8 mouse cellular contexts compared by ENCODE assay signal in the genomic region with DNA sequence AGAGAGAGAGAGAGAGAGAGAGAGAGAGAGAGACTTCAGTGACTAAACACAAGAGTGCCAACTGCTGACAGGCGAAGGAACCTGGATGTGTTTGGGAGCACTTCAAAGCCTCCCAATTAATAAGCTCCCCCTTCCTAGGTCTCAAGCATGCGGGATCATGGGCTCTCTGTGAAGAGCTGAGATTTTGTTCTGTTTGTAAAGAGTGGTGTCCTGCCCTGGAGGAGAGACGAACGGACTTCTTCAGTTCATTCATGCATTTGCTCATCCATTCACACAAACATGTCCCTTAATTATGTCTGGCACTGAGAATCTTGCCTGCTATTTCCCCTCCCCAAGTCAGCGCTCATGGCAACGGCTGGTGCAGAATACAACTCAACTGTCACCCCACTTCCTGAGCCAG. TPM values are rescaled to one million over a fixed set of nuclear protein-coding genes. Genes with fewer than 3 reads are reported as not detected.
DNase-seq lines count a peak whose midpoint lies in the region; ATAC-seq lines count a peak whose summit lies in the region.

No protein-coding gene starts in this region.

- H3K27ac ChIP-seq in kidney, embryonic 15.5 days: no peak overlapping the region
- no peak overlapping the region for H3K27ac ChIP-seq in embryonic facial prominence, embryonic 14.5 days (replicated peaks; ENCODE audit: low read depth, low read length)
- H3K27ac ChIP-seq in neural tube, embryonic 15.5 days (replicated peaks): peak overlapping the region; percentile 97

- peak overlapping the region; percentile 56 for H3K4me3 ChIP-seq in kidney, embryonic 15.5 days (replicated peaks)
- H3K4me3 ChIP-seq in embryonic facial prominence, embryonic 14.5 days (ENCODE audit: low read depth, low read length): peak overlapping the region; percentile 67
- H3K4me3 ChIP-seq in neural tube, embryonic 15.5 days (replicated peaks): peak overlapping the region; percentile 87

- H3K4me2 ChIP-seq in kidney, embryonic 15.5 days: peak overlapping the region; percentile 96
- peak overlapping the region; percentile 98 for H3K4me2 ChIP-seq in embryonic facial prominence, embryonic 14.5 days (ENCODE audit: low read depth, low read length)
- H3K4me2 ChIP-seq in neural tube, embryonic 15.5 days: peak overlapping the region; percentile 79

- H3K9me3 ChIP-seq in kidney, embryonic 15.5 days (replicated peaks): no peaks in the 10 kb centered on the region
- H3K9me3 ChIP-seq in embryonic facial prominence, embryonic 14.5 days (ENCODE audit: control insufficient read depth, low read length): no peaks in the 10 kb centered on the region
- H3K9me3 ChIP-seq in neural tube, embryonic 15.5 days (replicated peaks): no peaks in the 10 kb centered on the region

- no peak for ATAC-seq in kidney, embryonic 15.5 days (replicated peaks; ENCODE audit: low FRiP score)
- no peak for ATAC-seq in embryonic facial prominence, embryonic 14.5 days (ENCODE audit: low read depth)
- ATAC-seq in neural tube, embryonic 15.5 days (ENCODE audit: low FRiP score): no peak
- ATAC-seq in megakaryocyte progenitor cell, adult 5-6 weeks (replicated peaks; ENCODE audit: poor library complexity): no peak
- ATAC-seq in granulocyte monocyte progenitor cell, adult 5-6 weeks (replicated peaks; ENCODE audit: poor library complexity, severe bottlenecking): no peak

- no peak for DNase-seq in kidney, adult 18-20 months
- DNase-seq in embryonic facial prominence, embryonic 14.5 days (ENCODE audit: low spot score): no peak
- DNase-seq in layer of hippocampus, postnatal 10 days (ENCODE audit: low spot score in 2 of 2): peak; percentile 19 to 24
- DNase-seq in liver: no peak

- 3% methylated on average over 6 of the region's 6 CpGs for WGBS in kidney, embryonic 15.5 days
- 3% methylated on average over 6 of the region's 6 CpGs for WGBS in embryonic facial prominence, embryonic 14.5 days
- 0% methylated on average over 6 of the region's 6 CpGs for WGBS in neural tube, embryonic 15.5 days

- no peaks in the 10 kb centered on the region for H3K36me3 ChIP-seq in kidney, embryonic 15.5 days
- H3K36me3 ChIP-seq in embryonic facial prominence, embryonic 14.5 days (ENCODE audit: control insufficient read depth, insufficient read depth, low read length): no peaks in the 10 kb centered on the region
- H3K36me3 ChIP-seq in neural tube, embryonic 15.5 days: no peaks in the 10 kb centered on the region

- H3K4me1 ChIP-seq in kidney, embryonic 15.5 days: peaks cover 33% of the 10 kb centered on the region
- H3K4me1 ChIP-seq in embryonic facial prominence, embryonic 14.5 days (ENCODE audit: control insufficient read depth, insufficient read depth, low read length): 0 out of 2 replicates have a peak, but pooled peaks cover 4% of the 10 kb centered on the region
- H3K4me1 ChIP-seq in neural tube, embryonic 15.5 days: peaks cover 17% of the 10 kb centered on the region

- H3K9ac ChIP-seq in kidney, embryonic 15.5 days: no peak overlapping the region
- no peak overlapping the region for H3K9ac ChIP-seq in embryonic facial prominence, embryonic 14.5 days (ENCODE audit: low read depth, low read length)
- peak overlapping the region; percentile 93 for H3K9ac ChIP-seq in neural tube, embryonic 15.5 days (replicated peaks)

- H3K27me3 ChIP-seq in kidney, embryonic 15.5 days: peaks cover 43% of the 10 kb centered on the region
- peaks cover 31% of the 10 kb centered on the region for H3K27me3 ChIP-seq in embryonic facial prominence, embryonic 14.5 days (replicated peaks; ENCODE audit: control insufficient read depth, insufficient read depth, low read length)
- H3K27me3 ChIP-seq in neural tube, embryonic 15.5 days (replicated peaks): no peaks in the 10 kb centered on the region

RNA-seq across cellular contexts. Expression of a gene that starts 2.3 kb away (rescaled TPM):
- 2.0 and 2.8 TPM in 2 replicates for polyA plus RNA-seq in kidney, embryonic 15.5 days (2015; fragmentation: Nextera tagmentation; extraction: Ambion mirVana)
- 3.0 and 3.6 TPM in 2 replicates for polyA plus RNA-seq in embryonic facial prominence, embryonic 14.5 days (2014; fragmentation: Nextera tagmentation; extraction: Ambion mirVana)
- total RNA-seq in layer of hippocampus, postnatal 10 days (2021): 10 to 100 TPM; 61.0 to 71.6 TPM
- 32.9 and 36.2 TPM in 2 replicates for polyA plus RNA-seq in neural tube, embryonic 15.5 days (2015; fragmentation: Nextera tagmentation; extraction: Ambion mirVana)
- total RNA-seq in megakaryocyte progenitor cell, adult 5-6 weeks (2015): not detected in 2 replicates
- not detected in 2 replicates for total RNA-seq in megakaryocyte progenitor cell, adult 5-6 weeks (2017)
- not detected in 2 replicates for total RNA-seq in granulocyte monocyte progenitor cell, adult 5-6 weeks (2014; fragmentation: Nextera tagmentation)
- not detected in 2 replicates for total RNA-seq in granulocyte monocyte progenitor cell, adult 5-6 weeks (2017)

Comparison
In these comparisons a context has a peak if more than half of its experiments do, and no peak if none do; other contexts are left out.
1. DNase-seq: peak in layer of hippocampus, postnatal 10 days (2 of 2); none in kidney, adult 18-20 months (single experiment), embryonic facial prominence, embryonic 14.5 days (single experiment) and liver (single experiment).
2. RNA of a gene that starts 2.3 kb away (total RNA-seq): 61.0 to 71.6 TPM in layer of hippocampus, postnatal 10 days; not detected in megakaryocyte progenitor cell, adult 5-6 weeks and not detected in granulocyte monocyte progenitor cell, adult 5-6 weeks; every median in the first group is over 10 times any median in the second.
3. Peak in every context shown above with its lines, with median percentiles within 50 percentile points of each other: H3K4me2 ChIP-seq and H3K4me3 ChIP-seq.